Mouse (Mus musculus) thymus, postnatal 4 days (tissue): ENCODE measurements at regions not wholly inside any gene's neighbourhood (a gene's known extent, or its start where the extent isn't known, plus 50 kb on each side); places are given as distances from the start of the nearest gene placed in this dataset.

Source experiments
- DNase-seq: peaks from one replicate; pipeline ENCODE4 v3.0.0; 2021

- no peak for DNase-seq
Observed at GRCm38 (mm10) chr9:116277736-116278135, 102.6 kb upstream of the Tgfbr2 start.

GRCm38 (mm10) chr9:116276141-116276540 lies 101.0 kb upstream of the Tgfbr2 start:
- DNase-seq, result no peak

DNA sequence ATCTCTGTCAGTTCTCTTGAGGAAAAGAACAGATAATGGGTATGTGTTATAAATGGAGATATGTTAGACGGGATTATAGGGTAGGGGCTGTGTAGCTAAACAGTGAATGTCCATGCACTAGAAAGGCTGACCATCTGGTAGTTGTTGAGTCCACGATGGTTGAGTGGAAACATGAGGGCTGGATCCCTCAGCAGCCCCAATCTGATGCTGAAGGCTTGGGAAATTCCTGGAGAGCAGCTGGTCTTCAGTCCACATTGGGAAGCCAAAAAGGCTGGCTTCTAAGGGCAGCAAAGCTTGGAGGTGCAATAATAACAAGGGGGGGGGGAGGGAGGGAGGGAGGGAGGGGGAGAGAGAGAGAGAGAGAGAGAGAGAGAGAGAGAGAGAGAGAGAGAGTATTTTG lies 97.3 kb upstream of the Tgfbr2 start:
- no peak for DNase-seq

GRCm38 (mm10) chr9:116270417-116270828 lies 95.3 kb upstream of the Tgfbr2 start:
- no peak for DNase-seq

DNA sequence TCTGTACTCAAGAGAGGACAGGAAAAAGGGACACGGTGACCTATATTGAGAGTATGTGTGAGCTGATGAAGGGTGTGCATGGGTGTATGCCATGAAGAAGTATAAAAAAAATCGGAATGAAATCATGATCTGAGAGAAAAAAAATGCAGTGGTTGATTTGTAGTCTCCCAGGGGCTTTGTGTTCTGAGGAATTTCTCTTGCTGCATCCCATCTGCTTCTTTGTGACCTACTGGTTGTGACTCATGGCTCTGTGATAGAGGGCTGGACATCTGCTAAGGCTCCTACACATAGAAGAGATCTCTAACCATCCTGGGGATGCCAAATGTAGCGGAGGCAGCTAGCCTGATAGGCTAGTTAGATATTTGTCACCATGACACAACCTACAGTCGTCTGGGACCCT lies 92.3 kb upstream of the Tgfbr2 start:
- DNase-seq, result no peak

- DNase-seq, result peak; percentile 44
Observed at GRCm38 (mm10) chr9:116263833-116264232, 88.7 kb upstream of the Tgfbr2 start.

DNA sequence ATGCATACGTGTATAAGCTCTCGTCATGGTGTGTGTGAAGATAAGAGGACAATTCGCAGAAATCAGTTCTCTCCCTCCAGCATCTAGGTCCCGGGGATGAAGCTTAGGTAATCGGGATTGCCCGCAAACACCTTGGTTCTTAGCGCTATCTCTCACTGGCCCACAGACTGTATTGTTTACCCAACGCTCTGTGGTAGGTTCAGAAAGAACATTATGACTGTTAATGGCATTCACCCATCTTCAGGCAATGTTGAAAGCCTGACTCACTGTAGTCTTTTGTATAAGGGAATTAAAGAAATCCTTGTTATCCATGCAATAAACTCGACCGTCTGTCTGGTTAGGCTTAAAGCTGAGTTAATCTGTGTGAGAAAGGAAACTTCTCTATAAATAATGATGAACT lies 84.4 kb upstream of the Tgfbr2 start:
- no peak for DNase-seq

GRCm38 (mm10) chr9:116253546-116253945 lies 78.4 kb upstream of the Tgfbr2 start:
- peak; percentile 44 for DNase-seq

DNA sequence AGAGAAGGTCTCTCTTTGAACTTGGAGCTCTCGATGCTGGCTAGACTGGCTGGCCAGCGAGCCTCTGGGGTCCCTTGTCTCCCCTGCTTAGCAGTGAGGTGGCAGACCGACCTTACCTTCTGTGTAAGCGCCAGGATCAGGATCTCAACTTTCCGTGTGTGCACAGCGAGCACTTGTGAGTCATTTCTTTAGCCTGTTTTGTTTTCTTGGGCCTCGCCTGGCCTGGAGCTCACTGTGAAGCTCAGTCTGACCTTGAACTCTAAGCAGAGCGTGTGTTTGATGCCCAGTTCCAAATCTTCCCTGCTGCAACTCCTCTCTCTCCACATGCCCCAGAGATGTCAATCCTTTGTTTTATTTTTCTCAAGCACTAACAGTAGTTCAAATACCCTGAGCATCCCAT lies 77.6 kb upstream of the Tgfbr2 start:
- DNase-seq, result no peak

GRCm38 (mm10) chr9:116249791-116250190 lies 74.6 kb upstream of the Tgfbr2 start:
- DNase-seq, result peak; percentile 29

- DNase-seq, result no peak
Observed at GRCm38 (mm10) chr9:116245136-116245535, 70.0 kb upstream of the Tgfbr2 start.

DNA sequence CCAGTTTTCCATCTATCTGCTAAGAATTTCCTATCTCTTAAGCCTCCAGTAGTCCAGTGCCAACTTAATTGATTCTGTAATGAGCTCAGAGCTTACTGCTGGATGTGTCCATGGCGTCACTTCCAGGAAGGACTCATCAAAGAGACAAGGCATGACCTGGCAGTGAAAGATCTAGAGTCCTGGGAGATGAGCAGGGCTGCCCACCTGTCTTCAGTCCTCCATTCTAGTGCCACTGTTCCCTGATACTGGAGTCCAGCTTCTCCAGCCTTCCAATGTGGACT lies 69.4 kb upstream of the Tgfbr2 start:
- DNase-seq, result no peak

DNA sequence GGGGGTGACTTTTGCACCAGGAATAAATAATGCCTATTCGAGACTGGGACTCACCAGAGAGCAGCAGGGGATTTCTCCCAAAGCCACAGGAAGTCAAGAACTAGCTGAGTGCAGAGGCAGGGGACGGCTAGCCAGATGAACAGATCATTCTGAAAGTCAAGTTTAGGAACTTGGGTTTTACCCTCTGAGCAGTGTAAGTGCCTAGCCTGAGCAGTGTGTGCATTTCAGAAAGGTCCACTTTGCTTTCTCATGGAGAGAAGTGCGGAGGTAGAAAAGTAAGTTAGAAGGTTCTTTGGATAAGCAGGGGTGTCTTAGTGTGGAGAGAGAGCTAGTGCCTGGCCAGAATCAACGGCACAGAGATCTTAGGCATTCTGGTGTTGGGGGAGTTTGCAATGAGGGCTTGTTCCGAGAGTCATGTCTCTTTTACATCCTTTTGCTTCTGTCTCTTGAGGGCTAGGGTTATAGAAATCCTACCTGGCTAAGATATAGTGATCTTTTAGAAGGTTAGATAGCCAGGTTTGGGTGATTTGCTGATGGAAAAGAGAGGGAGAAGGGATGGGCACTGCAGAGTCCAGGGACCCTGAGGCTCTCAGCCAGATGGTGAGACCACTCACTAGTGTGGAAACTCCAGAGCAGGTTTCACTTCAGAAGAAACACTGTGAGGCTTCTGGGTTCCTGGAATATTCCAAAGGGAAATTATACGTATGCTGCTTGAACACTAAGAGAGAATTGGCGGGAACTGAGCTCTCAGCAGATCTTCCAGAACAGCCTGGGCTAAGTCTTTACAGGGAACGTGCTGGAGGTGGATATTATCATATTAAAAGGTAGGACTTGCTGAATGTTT lies 68.8 kb upstream of the Tgfbr2 start:
- DNase-seq, result no peak

DNA sequence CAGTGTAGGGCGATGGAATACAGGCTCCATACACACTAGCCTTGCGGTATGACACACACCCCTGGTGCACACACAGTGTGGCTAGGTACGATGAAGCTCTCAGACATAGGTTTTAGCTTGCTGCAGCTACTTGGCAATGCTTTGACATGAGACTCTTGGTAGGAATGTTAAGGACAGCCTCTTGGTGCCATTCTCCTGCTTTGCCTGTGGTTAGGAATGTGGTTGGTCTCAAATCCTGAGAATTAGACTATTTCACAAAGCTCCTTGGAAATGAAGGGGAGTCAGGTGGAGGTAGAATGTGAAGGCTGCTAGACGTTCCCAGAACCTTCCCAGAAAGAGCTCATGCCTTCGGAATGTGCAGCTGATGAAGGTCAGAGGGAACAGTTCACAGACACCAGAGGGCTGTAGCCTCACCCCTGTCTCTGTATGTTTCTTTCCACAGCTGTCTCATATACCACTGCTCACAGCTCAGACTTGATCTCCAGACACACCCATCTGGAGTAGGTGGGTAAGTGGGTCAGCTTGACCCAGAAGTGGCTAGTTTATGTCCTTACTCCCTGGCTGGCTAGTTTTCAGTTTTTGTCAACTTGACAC lies 66.9 kb upstream of the Tgfbr2 start:
- no peak for DNase-seq

- no peak for DNase-seq
Observed at GRCm38 (mm10) chr9:116241290-116241689, 66.1 kb upstream of the Tgfbr2 start.

DNA sequence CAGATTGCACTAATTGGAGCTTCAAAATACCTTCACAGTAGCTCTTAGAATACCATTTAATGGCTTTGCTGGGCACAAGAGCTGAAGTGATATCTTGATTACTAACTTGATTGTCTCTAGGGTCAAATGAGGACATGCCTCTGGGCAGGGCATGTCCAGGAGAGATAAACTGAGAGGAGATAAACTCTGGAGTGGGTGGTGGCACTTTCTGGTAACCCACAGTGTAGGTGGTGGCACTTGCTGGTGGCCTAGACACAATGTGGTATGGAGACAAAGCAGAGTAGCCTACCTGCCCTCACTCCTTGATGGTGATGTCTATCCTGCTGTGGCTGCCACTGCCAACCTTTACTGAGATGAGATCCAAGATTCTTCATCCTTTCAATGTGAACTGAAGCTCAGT lies 61.7 kb upstream of the Tgfbr2 start:
- DNase-seq, result no peak

DNA sequence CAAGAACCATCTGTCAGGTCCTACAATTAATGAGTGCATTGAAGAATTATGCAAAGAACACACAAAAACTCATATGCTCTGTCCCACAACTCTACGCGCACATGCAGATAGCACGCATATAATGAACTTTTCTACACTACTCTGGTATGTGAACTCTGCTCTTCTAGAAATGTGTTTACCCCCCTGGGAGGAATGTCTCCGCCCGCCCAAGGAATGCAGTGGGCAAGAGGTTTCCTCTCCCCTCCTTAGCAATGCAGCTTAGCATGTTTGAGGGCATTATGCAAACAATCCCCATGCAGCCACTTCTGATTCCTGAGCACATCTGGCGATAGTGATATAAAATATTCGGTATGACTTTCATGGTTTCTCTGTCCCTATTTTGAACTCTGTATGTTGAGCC lies 59.0 kb upstream of the Tgfbr2 start:
- DNase-seq, result no peak

DNA sequence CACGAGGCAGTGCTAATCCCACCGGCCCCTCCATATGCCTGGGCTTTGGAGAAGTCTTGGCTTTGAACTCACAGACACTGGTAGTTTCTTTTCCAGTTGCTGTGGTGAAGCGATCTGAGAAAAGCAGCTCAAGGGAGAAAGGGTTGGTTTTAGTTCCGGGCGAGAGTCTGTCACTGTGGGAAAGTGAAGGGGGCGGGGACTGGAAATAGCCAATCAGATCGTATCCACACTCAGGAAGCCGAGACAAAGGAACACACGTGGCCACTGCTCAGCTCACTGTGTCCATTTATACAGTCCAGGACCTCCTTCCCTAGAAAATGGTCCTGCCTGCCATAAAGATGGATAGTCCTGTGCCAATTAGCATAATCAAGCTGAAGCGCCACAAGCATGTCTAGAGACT lies 57.2 kb upstream of the Tgfbr2 start:
- no peak for DNase-seq

GRCm38 (mm10) chr9:116231351-116232311 lies 56.5 kb upstream of the Tgfbr2 start:
- DNase-seq, result no peak

DNA sequence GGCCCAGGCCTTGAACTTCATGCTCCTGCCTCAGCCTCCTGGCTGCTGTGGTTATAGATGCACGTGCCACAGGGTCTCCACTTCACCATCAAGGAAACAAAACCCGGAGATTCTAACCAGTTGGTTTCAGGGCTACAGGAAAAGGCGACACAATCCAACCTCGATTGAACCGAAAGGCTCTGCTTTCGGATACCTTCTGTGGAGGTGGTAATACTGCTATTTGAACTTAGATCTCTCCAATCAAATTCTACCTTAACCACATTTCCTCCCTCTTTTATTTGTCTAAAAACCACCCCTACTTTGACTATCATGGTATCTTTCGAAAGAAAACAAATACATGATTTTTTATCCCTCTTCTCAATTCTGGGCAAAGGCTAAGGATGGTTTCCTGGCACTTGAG lies 55.2 kb upstream of the Tgfbr2 start:
- no peak for DNase-seq

DNA sequence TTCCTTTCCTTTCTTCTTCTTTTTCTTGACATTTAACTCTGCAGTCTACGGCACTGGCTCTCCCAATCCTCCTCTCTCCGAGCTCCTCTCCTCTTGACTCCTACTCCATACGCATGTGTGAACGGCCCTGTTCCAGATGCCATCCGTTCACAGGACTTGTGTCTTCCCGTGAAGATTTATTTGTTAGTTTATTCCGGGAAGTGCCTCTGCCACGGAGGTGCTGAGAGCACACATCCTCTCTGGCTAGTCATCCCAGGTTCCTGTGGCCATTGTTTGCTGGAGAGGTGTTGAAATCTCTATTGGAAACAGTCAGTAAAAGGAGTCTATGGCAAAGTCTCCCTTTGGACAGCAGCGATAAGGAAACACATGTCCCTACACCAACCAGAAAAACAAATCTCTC lies 53.3 kb upstream of the Tgfbr2 start:
- DNase-seq, result no peak

DNA sequence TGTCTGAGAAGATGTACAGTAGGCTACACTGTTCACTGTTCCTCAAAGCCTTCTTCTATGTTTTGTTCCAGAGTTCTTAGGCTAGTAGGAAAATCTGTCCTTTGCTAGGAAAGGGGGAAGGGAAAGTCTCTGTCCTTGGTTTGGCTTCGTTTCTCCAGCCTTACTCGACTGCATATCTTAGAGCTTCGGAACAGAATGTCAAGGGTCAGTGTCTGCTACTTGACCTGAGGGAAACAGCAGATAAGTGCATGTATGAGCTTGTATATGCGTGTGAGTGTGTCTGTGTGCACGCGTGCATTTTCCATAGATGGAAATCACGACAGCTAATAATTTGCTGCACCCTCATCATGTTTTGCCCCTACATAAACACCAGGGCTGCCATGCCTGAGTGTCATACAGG lies 52.6 kb upstream of the Tgfbr2 start:
- no peak for DNase-seq
